Mouse (Mus musculus) adrenal gland, postnatal 14 days (tissue): ENCODE measurements at regions not wholly inside any gene's neighbourhood (a gene's known extent, or its start where the extent isn't known, plus 50 kb on each side); places are given as distances from the start of the nearest gene placed in this dataset.

Experiments used
- DNase-seq: peaks from one replicate; pipeline ENCODE4 v3.0.0; 2021; ENCODE audit warnings: mixed read lengths

GRCm38 (mm10) chr2:106458003-106458402 is 235.1 kb upstream of the Mpped2 start:
- no peak for DNase-seq

GRCm38 (mm10) chr2:106461021-106461420 is 232.0 kb upstream of the Mpped2 start:
- DNase-seq, result no peak

- DNase-seq, result no peak
Observed at GRCm38 (mm10) chr2:106461490-106461889, 231.6 kb upstream of the Mpped2 start.

GRCm38 (mm10) chr2:106461973-106462637 is 231.0 kb upstream of the Mpped2 start:
- no peak for DNase-seq

DNA sequence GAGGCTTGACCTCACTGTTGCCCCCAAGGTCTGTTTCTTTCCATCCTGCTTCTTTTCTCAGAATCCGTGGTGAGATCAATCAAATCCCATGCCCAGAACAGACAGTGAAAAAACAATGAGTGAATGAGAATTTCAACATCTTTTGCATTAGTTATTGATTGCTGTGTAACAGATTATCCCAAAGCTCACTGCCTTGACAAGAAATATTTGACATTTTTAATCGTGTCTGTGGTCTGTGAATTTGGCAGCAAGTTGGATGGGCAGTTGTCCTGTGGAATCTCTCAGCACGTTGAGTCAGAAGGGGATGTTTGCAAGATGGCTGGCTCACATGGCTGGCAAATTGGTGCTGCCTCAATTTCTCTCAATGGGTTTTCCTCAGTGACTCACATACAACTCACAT is 228.0 kb upstream of the Mpped2 start:
- DNase-seq, result no peak

- no peak for DNase-seq
Observed at GRCm38 (mm10) chr2:106465831-106466230, 227.2 kb upstream of the Mpped2 start.

DNA sequence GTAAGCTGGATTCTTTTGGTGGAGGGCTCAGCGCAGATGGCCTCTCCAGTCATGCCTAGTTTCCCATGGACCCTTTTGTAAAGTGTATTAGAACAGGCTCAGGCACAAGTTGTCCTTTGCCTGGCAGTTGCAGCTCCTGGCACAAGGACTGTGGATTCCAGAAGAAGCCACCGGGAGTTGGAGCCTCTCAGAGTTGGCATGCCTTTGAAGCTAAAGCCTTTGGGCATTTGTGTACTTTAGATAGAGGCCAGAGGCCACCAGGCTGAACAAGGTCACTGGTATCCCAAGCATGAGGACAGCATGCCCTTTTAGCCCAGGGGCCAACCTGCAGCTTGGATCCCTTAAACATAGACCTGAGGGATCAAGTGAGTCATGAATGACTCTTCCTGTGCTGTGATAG is 223.9 kb upstream of the Mpped2 start:
- peak; percentile 54 for DNase-seq

DNA sequence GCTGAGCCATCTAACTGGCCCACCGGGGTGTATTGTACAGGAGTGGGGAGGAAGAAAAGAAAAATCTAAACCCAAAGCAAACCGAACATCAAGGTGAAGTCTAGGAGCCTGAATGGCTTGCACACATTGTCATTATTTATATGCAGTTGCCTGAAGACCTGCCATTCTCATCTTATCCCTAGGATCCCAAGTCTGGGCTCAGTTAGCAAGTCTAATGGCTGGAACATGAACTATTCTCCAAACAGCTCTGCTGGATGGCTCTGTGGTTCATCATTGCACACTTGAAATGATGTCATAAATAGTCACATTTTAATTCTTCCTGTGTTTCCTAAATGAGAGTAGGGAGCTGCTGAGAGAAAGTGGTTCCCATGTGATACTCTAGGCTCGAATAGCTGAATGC is 219.6 kb upstream of the Mpped2 start:
- no peak for DNase-seq

GRCm38 (mm10) chr2:106477991-106478390 is 215.1 kb upstream of the Mpped2 start:
- no peak for DNase-seq

DNA sequence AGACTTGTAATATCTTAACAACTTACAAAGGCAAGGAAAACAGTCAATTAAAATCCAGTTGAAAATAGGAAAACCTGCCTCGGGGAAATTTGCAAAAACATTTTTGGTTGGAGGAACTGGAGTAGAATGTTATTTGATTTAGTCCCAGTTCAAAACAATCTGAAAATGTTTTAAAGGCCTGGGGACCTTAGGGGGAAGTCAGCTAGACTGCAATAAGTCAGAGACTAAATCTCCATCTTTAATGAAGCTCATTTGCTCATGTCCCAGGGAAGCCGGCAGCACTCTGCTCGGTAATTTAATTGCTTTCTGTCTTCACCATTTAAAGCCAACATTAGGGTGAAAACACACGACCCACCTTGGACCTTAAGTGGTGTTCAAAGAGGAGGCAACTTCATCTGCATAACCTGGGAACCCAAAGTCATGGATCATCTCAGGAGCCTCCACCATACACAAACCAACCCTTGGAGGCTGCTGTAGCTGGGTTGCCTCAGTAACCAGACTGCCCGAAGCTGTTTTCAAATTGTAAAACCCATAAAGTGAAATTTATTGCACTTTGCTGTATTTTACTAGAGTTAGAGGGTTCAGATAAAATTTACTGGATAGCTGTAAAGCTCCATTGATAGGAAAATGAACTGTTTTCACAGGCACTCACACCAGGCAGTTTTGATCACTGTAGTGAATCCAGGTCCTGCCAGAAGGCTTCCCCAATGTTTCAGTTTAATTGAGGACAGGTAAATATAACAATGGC is 205.6 kb upstream of the Mpped2 start:
- no peak for DNase-seq

DNA sequence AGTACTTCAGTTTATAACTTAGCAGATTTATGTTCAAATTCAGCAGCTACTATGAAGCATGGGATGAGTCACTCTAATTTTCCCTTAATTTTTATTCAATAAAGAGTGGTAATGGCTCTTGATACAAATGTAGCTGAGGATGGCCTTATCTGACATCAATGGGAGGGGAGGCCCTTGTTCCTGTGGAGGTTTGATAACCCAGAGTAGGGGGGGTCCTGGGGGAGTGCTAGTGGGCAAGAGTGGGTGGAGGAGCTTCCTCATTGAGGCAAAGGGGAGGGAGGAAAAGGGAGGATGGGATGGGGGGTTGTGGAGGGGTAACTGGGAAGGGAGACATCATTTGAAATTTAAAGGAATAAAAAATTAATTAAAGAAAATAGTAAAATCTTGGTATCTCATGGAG is 194.3 kb upstream of the Mpped2 start:
- no peak for DNase-seq

DNA sequence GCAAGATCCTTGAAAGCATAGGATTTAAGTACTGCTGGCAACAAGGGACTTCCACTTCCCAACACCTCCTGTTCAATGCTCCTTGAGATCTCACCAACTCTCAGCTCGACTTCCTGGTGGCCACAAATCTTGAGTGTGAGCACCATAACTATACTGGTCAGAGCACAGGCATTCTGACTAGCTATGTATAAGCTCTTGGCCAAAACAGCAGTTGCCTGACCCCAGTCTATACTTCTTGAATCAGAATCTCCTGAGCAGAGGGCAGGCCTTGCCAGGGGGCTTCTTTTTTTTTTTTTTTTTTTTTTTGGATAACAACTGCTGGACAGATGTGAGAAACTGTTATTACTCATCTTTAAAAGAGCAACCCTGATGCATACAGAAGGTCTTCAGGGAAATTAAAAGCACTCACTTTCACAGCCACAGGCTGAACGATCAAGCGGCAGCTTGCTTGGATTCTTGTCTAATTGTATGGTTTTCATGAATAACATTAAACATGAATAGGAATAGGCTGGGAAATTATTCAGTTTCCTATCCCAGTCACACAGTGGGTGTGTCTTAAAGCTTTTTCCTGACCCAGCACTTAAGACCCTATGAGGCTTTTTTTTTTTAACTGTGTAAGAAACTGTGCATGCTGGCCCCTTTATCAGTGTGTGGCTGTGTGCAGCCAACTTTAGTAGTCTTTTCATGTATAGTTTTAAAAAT is 193.7 kb upstream of the Mpped2 start:
- DNase-seq, result no peak

GRCm38 (mm10) chr2:106504933-106505420 is 188.1 kb upstream of the Mpped2 start:
- DNase-seq, result no peak

GRCm38 (mm10) chr2:106511889-106512288 is 181.2 kb upstream of the Mpped2 start:
- no peak for DNase-seq

- no peak for DNase-seq
Observed at GRCm38 (mm10) chr2:106512338-106513024, 180.6 kb upstream of the Mpped2 start.

DNA sequence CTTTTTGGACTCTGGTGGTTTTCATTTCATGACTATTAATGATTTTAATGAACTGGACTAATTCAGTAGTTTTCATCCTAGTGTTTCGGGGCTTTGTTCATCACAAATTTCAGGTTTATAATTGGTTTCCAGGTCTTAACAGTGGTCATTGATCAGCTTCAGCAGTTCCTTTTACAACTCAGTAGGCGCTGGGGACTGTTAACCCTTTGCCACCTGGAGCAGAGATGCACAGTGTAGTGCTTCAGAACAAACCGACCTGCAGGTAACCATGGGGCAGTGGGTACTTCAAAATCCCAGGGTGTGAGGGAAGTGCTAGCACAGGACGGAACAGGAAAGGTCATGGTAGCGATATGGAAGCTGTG is 180.1 kb upstream of the Mpped2 start:
- DNase-seq, result no peak

DNA sequence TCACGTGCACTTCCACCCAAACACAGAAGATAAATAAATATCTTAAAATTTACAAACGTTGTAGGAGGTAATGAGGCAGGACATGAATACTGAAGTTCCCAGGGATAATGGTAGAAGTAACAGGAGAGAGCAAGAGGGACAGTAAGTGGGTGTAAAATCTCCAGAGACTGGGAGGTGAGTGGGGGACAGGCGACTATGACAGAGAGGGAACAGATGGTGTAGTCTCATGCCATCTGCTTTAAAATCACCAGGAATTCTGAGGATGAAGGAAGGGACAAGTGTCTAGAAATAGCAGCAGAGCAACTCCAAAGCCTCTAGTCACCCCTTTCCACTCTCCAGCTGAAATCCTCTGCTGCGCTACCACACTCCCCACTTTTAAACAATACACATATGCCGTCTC is 175.8 kb upstream of the Mpped2 start:
- no peak for DNase-seq

- DNase-seq, result no peak
Observed at GRCm38 (mm10) chr2:106522961-106523360, 170.1 kb upstream of the Mpped2 start.

GRCm38 (mm10) chr2:106527008-106527407 is 166.1 kb upstream of the Mpped2 start:
- no peak for DNase-seq

DNA sequence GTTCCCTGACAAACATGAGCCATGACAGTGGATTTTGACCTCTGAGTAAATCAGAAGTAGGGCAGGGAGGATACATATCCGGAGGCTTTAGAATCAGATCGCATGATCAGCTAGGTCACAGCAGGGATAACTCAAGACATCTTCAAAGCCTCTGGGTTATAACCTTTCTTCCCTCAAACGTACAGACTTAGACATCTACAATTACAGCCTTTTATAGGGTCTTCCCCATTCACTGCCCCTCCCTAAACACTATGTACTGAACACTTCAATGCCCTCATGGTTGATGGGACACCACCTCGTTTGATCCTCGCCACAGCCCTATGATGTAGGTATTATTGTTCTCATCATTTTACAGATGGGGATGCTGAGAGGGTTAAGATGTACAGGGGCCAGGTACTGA is 163.8 kb upstream of the Mpped2 start:
- DNase-seq, result no peak

DNA sequence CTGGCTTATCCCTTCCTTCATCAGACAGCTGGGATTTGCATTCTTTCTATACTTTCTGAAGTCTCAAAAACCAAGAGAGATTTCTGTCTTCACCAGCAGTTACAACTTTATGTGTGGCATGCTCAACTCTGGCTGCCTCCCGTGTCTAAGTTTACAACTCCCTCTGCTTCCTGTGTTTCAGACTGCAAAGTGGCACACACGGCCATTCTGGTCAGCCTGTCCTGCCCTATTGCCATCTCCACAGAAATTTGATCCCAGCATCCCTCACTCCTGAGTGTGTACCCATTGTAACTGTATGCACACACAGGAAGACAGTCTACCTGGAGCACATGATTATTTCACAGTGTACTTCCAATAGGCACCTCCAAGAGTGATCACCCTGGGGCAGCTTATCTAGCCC is 163.3 kb upstream of the Mpped2 start:
- no peak for DNase-seq

DNA sequence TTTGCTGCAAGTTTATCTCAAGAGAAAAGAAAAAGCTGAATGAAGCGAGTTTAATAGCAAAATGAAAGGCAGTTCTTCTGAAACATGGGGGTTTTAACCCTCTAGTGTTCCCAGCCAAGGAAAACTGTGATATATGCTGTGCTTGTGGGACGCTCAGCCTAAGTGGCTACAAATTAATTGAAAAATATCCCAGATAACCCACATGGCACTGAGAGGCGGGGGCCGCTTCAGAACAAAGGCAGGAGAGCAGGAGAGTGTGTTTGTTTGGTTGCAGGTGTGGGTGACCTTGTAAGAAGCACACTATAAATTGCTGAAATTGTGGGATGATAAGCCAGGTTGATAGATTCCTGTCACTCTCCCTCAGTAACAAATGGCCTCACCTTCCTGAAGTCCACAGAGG is 154.7 kb upstream of the Mpped2 start:
- DNase-seq, result no peak

- DNase-seq, result no peak
Observed at GRCm38 (mm10) chr2:106540176-106540575, 152.9 kb upstream of the Mpped2 start.
